Mouse (Mus musculus): ENCODE results near the gene Trp53. TPM values are rescaled to one million over a fixed set of nuclear protein-coding genes. Genes with fewer than 3 reads are reported as not detected.

Trp53 gene
- polyA plus RNA-seq, 1 experiment from 2014 or later = 250 TPM

DNA sequence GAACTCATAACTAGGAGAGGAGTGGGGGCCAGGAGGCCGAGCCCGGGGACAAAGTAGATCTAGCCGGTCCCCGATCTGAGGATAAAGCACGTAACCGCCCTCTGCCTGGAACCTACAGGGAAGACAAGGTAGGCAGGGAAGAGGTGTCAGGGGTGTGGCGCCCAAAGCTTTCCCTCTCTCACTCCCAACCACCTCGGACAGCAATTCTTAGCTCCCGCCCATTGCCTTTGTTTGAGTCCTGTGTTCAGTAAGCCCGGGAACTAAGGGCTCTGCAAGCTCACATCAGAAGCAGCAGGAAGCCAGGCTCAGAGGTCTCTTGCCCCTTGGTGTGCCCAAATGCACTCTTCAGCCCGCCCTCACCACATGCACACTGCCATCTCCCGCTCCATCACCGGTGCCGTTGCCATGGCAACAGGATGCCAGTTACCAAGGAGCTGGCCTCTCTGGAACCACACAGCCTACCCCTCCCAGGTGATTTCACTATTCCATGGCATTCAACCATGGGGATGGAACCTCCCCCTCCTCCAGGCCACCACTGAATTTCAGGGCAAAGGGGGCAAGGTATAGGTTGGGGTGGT, 22.7 kb upstream of the Trp53 start:
- H3K4me2 ChIP-seq (ENCODE audit: low read depth, severe bottlenecking) = peak overlapping the region; percentile 97
- H3K27ac ChIP-seq (replicated peaks; ENCODE audit: low read depth, low read length) = no peak overlapping the region
- H3K9ac ChIP-seq (ENCODE audit: low read length) = peak overlapping the region; percentile 47; the same call in 1 of the 2 replicates
- no peaks in the 10 kb centered on the region for H3K27me3 ChIP-seq (ENCODE audit: control insufficient read depth, insufficient read depth, low read length)
- H3K4me1 ChIP-seq (ENCODE audit: control insufficient read depth, insufficient read depth, low read length) = peaks cover 69% of the 10 kb centered on the region
- H3K36me3 ChIP-seq (ENCODE audit: control insufficient read depth, insufficient read depth, low read length) = no peaks in the 10 kb centered on the region; the same call in 1 of the 2 replicates
- 0 out of 2 replicates have a peak overlapping the region, but pooled peaks have one; percentile 11 for H3K4me3 ChIP-seq (ENCODE audit: low read depth, low read length)
- DNase-seq (ENCODE audit: low spot score) = peak; percentile 68
- H3K9me3 ChIP-seq (ENCODE audit: control insufficient read depth, low read length) = 0 out of 2 replicates have a peak, but pooled peaks cover 2% of the 10 kb centered on the region
- WGBS = 30% methylated on average over 14 of the region's 14 CpGs
- ATAC-seq (ENCODE audit: insufficient number of reproducible peaks, low FRiP score, low TSS enrichment, low read depth) = no peak

DNA sequence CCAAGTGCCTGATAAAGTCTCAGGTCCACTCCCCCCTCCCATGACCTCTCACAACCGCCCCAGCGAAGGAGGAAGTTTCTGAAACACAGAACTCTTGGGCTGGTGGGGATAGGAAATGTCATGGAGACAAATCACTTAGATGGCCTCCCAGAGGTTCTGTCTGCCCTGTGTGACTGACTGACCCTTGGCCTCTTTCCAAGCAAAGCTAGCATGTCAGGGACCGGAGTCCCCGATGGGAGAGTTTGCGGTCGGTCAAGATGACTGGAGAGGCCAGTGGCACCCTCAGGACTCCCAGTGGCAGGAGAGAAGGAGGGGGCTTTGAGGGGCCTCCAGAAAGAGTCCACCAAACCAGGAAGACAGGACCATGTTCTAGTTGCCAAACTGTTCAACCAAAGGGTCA, 21.4 kb upstream of the Trp53 start:
- Histone ChIP-seq H3K4me1 (ENCODE audit: control insufficient read depth, insufficient read depth, low read length) (peaks cover 70% of the 10 kb centered on the region), H3K9me3 (ENCODE audit: control insufficient read depth, low read length) (no peaks in the 10 kb centered on the region), H3K27ac (replicated peaks; ENCODE audit: low read depth, low read length) (no peak overlapping the region), H3K36me3 (ENCODE audit: control insufficient read depth, insufficient read depth, low read length) (peaks cover 6% of the 10 kb centered on the region; the same call in 1 of the 2 replicates), H3K9ac (ENCODE audit: low read length) (peak overlapping the region; percentile 95), H3K4me2 (ENCODE audit: low read depth, severe bottlenecking) (peak overlapping the region; percentile 97), H3K27me3 (ENCODE audit: control insufficient read depth, insufficient read depth, low read length) (no peaks in the 10 kb centered on the region), H3K4me3 (ENCODE audit: low read depth, low read length) (peak overlapping the region; percentile 84)
- ATAC-seq (ENCODE audit: insufficient number of reproducible peaks, low FRiP score, low TSS enrichment, low read depth) (no peak), DNase-seq (ENCODE audit: low spot score) (no peak)
- WGBS = 29% methylated on average over 6 of the region's 6 CpGs

DNA sequence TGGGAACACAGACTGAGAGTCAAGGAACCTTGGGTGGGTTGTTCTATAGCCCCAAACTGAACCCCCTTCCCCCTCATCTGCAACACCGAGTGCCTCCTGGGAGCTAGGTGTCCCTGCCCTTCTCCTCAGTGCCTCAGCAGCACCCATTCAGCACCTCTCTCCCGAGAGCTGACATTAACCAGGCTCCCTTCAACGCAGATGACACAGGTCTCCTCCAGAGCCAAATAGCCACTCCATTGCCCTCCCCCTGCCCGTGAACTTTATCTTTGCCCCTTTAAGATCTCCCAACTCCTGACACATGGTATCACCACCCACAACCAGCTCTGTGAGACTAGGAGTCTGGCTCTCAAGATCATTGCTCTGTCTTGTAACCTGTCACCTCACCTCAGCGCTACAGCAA, 21.0 kb upstream of the Trp53 start:
- DNase-seq (ENCODE audit: low spot score) (no peak), ATAC-seq (ENCODE audit: insufficient number of reproducible peaks, low FRiP score, low TSS enrichment, low read depth) (no peak)
- Histone ChIP-seq H3K9me3 (ENCODE audit: control insufficient read depth, low read length) (no peaks in the 10 kb centered on the region), H3K27me3 (ENCODE audit: control insufficient read depth, insufficient read depth, low read length) (no peaks in the 10 kb centered on the region), H3K36me3 (ENCODE audit: control insufficient read depth, insufficient read depth, low read length) (peaks cover 6% of the 10 kb centered on the region; the same call in 1 of the 2 replicates), H3K4me3 (ENCODE audit: low read depth, low read length) (peak overlapping the region; percentile 84), H3K4me2 (ENCODE audit: low read depth, severe bottlenecking) (peak overlapping the region; percentile 97), H3K27ac (replicated peaks; ENCODE audit: low read depth, low read length) (peak overlapping the region; percentile 94), H3K9ac (ENCODE audit: low read length) (peak overlapping the region; percentile 95), H3K4me1 (ENCODE audit: control insufficient read depth, insufficient read depth, low read length) (peaks cover 72% of the 10 kb centered on the region)
- WGBS = 7% methylated on average over 5 of the region's 5 CpGs

DNA sequence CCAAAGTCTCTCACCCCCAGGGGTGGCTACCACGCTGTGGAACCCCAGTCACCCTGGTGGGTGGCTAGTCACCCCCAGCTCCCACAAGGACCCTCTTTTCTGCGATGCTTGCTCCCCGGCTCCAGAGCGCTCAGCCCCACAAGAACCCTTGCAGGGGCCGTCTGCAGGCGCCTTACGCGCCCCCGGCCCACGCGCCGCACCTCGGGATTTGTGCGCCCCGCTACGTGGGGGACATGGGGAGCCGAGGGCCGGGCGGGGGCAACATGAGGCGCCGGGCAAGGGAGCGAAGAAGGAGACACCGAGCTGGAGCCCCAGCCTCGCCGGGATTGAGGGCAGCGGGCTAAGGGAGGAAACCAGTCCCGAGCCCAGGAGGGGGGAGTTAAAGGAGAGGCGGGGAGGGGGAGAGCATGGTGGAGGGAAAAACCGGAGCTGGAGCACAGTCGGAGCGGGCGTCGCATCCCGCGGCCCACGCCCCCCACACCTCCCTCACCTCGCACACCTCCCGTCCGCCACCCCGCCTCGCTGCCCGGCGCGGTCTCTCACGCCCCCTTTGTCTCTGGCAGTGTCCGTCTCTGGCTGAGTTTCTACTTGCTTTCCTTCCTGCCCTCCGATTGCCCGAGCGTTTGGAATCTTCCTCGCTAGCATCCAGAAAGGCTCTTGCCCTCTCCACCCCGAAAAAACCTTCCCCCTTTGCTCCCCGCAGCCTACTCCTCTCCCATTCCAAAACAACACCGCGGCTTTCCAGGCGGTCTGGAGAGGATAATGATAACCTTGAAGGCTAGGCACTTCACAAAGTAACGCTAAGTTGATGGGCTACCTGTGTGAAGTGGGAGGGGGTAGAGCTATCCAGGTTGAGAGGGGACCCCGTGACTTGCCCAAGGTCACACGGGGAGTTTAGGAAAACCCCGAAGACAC, 20.1 kb upstream of the Trp53 start, which contains the start of gene Efnb3:
TSS of gene Efnb3 (minus strand) at position 355 of the 915 bp plus-strand sequence.
- H3K27ac ChIP-seq (replicated peaks; ENCODE audit: low read depth, low read length) = peak within 1 kb of the TSS; percentile 94
- peaks cover 6% of the 10 kb centered on the region; the same call in 1 of the 2 replicates for H3K36me3 ChIP-seq (ENCODE audit: control insufficient read depth, insufficient read depth, low read length)
- under 1% methylated on average over 58 of the region's 59 CpGs for WGBS
- peak; percentile 15; the same call in 1 of the 2 replicates for ATAC-seq (ENCODE audit: insufficient number of reproducible peaks, low FRiP score, low TSS enrichment, low read depth)
- peak within 1 kb of the TSS; percentile 95 for H3K9ac ChIP-seq (ENCODE audit: low read length)
- H3K4me2 ChIP-seq (ENCODE audit: low read depth, severe bottlenecking) = peak within 1 kb of the TSS; percentile 97
- peak; percentile 86 for DNase-seq (ENCODE audit: low spot score)
- no peaks in the 10 kb centered on the region for H3K9me3 ChIP-seq (ENCODE audit: control insufficient read depth, low read length)
- H3K27me3 ChIP-seq (ENCODE audit: control insufficient read depth, insufficient read depth, low read length) = no peaks in the 10 kb centered on the region
- H3K4me1 ChIP-seq (ENCODE audit: control insufficient read depth, insufficient read depth, low read length) = peaks cover 68% of the 10 kb centered on the region
- peak within 1 kb of the TSS; percentile 84 for H3K4me3 ChIP-seq (ENCODE audit: low read depth, low read length)

GRCm38 (mm10) chr11:69560896-69561854, 19.0 kb upstream of the Trp53 start:
- H3K4me2 ChIP-seq (ENCODE audit: low read depth, severe bottlenecking) = peak overlapping the region; percentile 97
- peak; percentile 81 for ATAC-seq (ENCODE audit: insufficient number of reproducible peaks, low FRiP score, low TSS enrichment, low read depth)
- no peaks in the 10 kb centered on the region for H3K9me3 ChIP-seq (ENCODE audit: control insufficient read depth, low read length)
- WGBS = 6% methylated on average over 16 of the region's 16 CpGs
- H3K27me3 ChIP-seq (ENCODE audit: control insufficient read depth, insufficient read depth, low read length) = no peaks in the 10 kb centered on the region
- peak overlapping the region; percentile 95 for H3K9ac ChIP-seq (ENCODE audit: low read length)
- H3K4me1 ChIP-seq (ENCODE audit: control insufficient read depth, insufficient read depth, low read length) = peaks cover 65% of the 10 kb centered on the region
- peak overlapping the region; percentile 84 for H3K4me3 ChIP-seq (ENCODE audit: low read depth, low read length)
- DNase-seq (ENCODE audit: low spot score) = peak; percentile 81
- peaks cover 10% of the 10 kb centered on the region; the same call in 1 of the 2 replicates for H3K36me3 ChIP-seq (ENCODE audit: control insufficient read depth, insufficient read depth, low read length)
- peak overlapping the region; percentile 94 for H3K27ac ChIP-seq (replicated peaks; ENCODE audit: low read depth, low read length)

- Histone ChIP-seq H3K4me2 (ENCODE audit: low read depth, severe bottlenecking) (no peak overlapping the region; the same call in 1 of the 2 replicates), H3K27ac (replicated peaks; ENCODE audit: low read depth, low read length) (peak overlapping the region; percentile 48; the same call in 1 of the 2 replicates), H3K4me1 (ENCODE audit: control insufficient read depth, insufficient read depth, low read length) (peaks cover 47% of the 10 kb centered on the region), H3K36me3 (ENCODE audit: control insufficient read depth, insufficient read depth, low read length) (peaks cover 10% of the 10 kb centered on the region; the same call in 1 of the 2 replicates), H3K9me3 (ENCODE audit: control insufficient read depth, low read length) (no peaks in the 10 kb centered on the region), H3K27me3 (ENCODE audit: control insufficient read depth, insufficient read depth, low read length) (no peaks in the 10 kb centered on the region), H3K9ac (ENCODE audit: low read length) (no peak overlapping the region), H3K4me3 (ENCODE audit: low read depth, low read length) (no peak overlapping the region)
- WGBS = 25% methylated on average over 13 of the region's 13 CpGs
- ATAC-seq (ENCODE audit: insufficient number of reproducible peaks, low FRiP score, low TSS enrichment, low read depth) (no peak), DNase-seq (ENCODE audit: low spot score) (peak; percentile 60)
Measured at GRCm38 (mm10) chr11:69563373-69563772, 16.8 kb upstream of the Trp53 start.

GRCm38 (mm10) chr11:69564391-69564790, 15.8 kb upstream of the Trp53 start:
- Histone ChIP-seq H3K27ac (replicated peaks; ENCODE audit: low read depth, low read length) (no peak overlapping the region), H3K9me3 (ENCODE audit: control insufficient read depth, low read length) (no peaks in the 10 kb centered on the region), H3K4me1 (ENCODE audit: control insufficient read depth, insufficient read depth, low read length) (peaks cover 37% of the 10 kb centered on the region), H3K27me3 (ENCODE audit: control insufficient read depth, insufficient read depth, low read length) (no peaks in the 10 kb centered on the region), H3K9ac (ENCODE audit: low read length) (no peak overlapping the region), H3K4me3 (ENCODE audit: low read depth, low read length) (no peak overlapping the region), H3K36me3 (ENCODE audit: control insufficient read depth, insufficient read depth, low read length) (peaks cover 10% of the 10 kb centered on the region; the same call in 1 of the 2 replicates), H3K4me2 (ENCODE audit: low read depth, severe bottlenecking) (no peak overlapping the region)
- DNase-seq (ENCODE audit: low spot score) (no peak), ATAC-seq (ENCODE audit: insufficient number of reproducible peaks, low FRiP score, low TSS enrichment, low read depth) (no peak)
- 62% methylated on average over 3 of the region's 3 CpGs for WGBS
